33 mouse cellular contexts compared by ENCODE assay signal in the genomic region with DNA sequence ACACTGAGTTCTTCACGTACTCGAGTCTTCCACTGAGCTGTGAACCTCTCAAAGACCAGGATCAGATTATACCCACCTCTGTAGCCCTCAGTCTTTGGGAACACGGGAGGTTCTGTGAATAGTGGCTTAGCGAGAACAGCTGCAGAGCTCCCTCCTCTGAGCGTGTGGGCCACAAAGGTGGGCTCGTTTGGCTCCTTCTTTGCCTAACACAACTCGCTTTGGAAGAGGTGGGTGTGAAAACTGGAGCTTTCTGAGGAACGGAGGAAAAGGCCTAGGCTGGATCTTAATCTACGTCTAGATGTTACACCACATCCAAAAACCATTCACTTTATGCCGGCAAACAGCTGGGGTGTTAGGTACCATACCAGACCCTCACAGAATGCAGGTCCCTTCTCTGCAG. TPM values are rescaled to one million over a fixed set of nuclear protein-coding genes. Genes with fewer than 3 reads are reported as not detected.
DNase-seq lines count a peak whose midpoint lies in the region; ATAC-seq and TF ChIP-seq lines count a peak whose summit lies in the region.
"Had no signal": no experiment of that assay in that cellular context is flagged by ENCODE, and none has a peak within 500 bp of the region (broad histone marks: within the 10 kb centered on the region; RNA-seq: fewer than 3 reads in every experiment).

No protein-coding gene starts in this region.

- TF ChIP-seq CTCF in gastrocnemius, adult 2 months (IDR thresholded peaks at IDR 0.05): no peak

- peak overlapping the region; percentile 98 for H3K9ac ChIP-seq in heart, embryonic 13.5 days
- H3K9ac ChIP-seq: embryonic facial prominence, embryonic 13.5 days; forebrain, embryonic 12.5 days; hindbrain, embryonic 14.5 days; limb, embryonic 15.5 days; midbrain, embryonic 12.5 days had no signal

- peaks cover 31% of the 10 kb centered on the region for H3K36me3 ChIP-seq in heart, embryonic 13.5 days
- H3K36me3 ChIP-seq: embryonic facial prominence, embryonic 13.5 days; forebrain, embryonic 12.5 days; limb, embryonic 15.5 days; midbrain, embryonic 12.5 days had no signal

- no peaks in the 10 kb centered on the region for H3K9me3 ChIP-seq in heart, embryonic 13.5 days
- H3K9me3 ChIP-seq: embryonic facial prominence, embryonic 13.5 days; forebrain, embryonic 12.5 days; limb, embryonic 15.5 days; midbrain, embryonic 12.5 days had no signal

- intact Hi-C loops in gastrocnemius, adult 2 months (cut with DNase I): no loop called here
- intact Hi-C loops in left cerebral cortex, postnatal 36 days (cut with DNase I): no loop called here
- intact Hi-C loops in left cerebral cortex, postnatal 4 days (cut with DNase I): no loop called here

- peak overlapping the region; percentile 79 for H3K4me3 ChIP-seq in gastrocnemius, adult 2 months
- peak overlapping the region; percentile 70 for H3K4me3 ChIP-seq in heart, embryonic 13.5 days
- H3K4me3 ChIP-seq: embryonic facial prominence, embryonic 13.5 days; erythroblast, embryonic 14.5 days; forebrain, embryonic 12.5 days; limb, embryonic 15.5 days; midbrain, embryonic 12.5 days had no signal

- DNase-seq in gastrocnemius, adult 2 months: no peak
- no peak for DNase-seq in gastrocnemius, postnatal 10 days
- no peak for DNase-seq in heart, postnatal 4 days
- peak; percentile 24 to 38 for DNase-seq in left cerebral cortex, postnatal 36 days (ENCODE audit: low spot score in 2 of 2)
- no peak for DNase-seq in left cerebral cortex, postnatal 4 days
- peak; percentile 65 for DNase-seq in brain, adult 2 months (ENCODE audit: low read depth, low spot score)
- DNase-seq in urinary bladder, postnatal 14 days (ENCODE audit: low spot score): no peak
- DNase-seq: adrenal gland, postnatal 14 days; cerebellum, adult 8-10 months; cerebellum, postnatal 36 days; embryo, embryonic 11 days; kidney, adult 8-10 months; kidney, postnatal 10 days; lung, adult 18-20 months; lung, postnatal 10 days; thymus, postnatal 14 days had no signal

- peaks cover 58% of the 10 kb centered on the region for H3K4me1 ChIP-seq in heart, embryonic 13.5 days
- H3K4me1 ChIP-seq: forebrain, embryonic 12.5 days; midbrain, embryonic 12.5 days had no signal

- 45% methylated on average over 10 of the region's 10 CpGs for WGBS in heart, embryonic 13.5 days

- ATAC-seq in heart, embryonic 13.5 days (ENCODE audit: extremely low read depth, insufficient number of reproducible peaks, low FRiP score, low TSS enrichment): no peak
- ATAC-seq: CD4-positive, CD25-positive, alpha-beta regulatory T cell, adult 4 months; inflammation-experienced regulatory T-cells, adult 6 months had no signal

- H3K27ac ChIP-seq in gastrocnemius, adult 2 months: peak overlapping the region; percentile 92
- H3K27ac ChIP-seq in heart, embryonic 13.5 days (replicated peaks): peak overlapping the region; percentile 100
- H3K27ac ChIP-seq: embryonic facial prominence, embryonic 13.5 days; forebrain, embryonic 12.5 days; hindbrain, embryonic 14.5 days; limb, embryonic 15.5 days; midbrain, embryonic 12.5 days had no signal

- peak overlapping the region; percentile 73 for H3K4me2 ChIP-seq in heart, embryonic 13.5 days
- H3K4me2 ChIP-seq: embryonic facial prominence, embryonic 13.5 days; forebrain, embryonic 12.5 days; hindbrain, embryonic 14.5 days; limb, embryonic 15.5 days; midbrain, embryonic 12.5 days had no signal

- no peaks in the 10 kb centered on the region for H3K27me3 ChIP-seq in heart, embryonic 13.5 days (replicated peaks)
- H3K27me3 ChIP-seq: embryonic facial prominence, embryonic 13.5 days; forebrain, embryonic 12.5 days; limb, embryonic 15.5 days; midbrain, embryonic 12.5 days had no signal

RNA-seq across cellular contexts. Expression of gene Popdc2, which starts 3.4 kb away (rescaled TPM):
- 10 to 100 TPM; 55.5 to 61.6 TPM for total RNA-seq in gastrocnemius, adult 2 months (2021)
- total RNA-seq in gastrocnemius, postnatal 10 days (2021): 10 to 100 TPM; 56.0 to 67.3 TPM
- polyA plus RNA-seq in heart, embryonic 13.5 days (2015; fragmentation: Nextera tagmentation; extraction: Ambion mirVana): 298 and 317 TPM in 2 replicates
- 100 to 1,000 TPM; 764 to 831 TPM for total RNA-seq in heart, postnatal 4 days (2021)
- total RNA-seq in left cerebral cortex, postnatal 36 days (2021): under 1 TPM; 0.47 to 0.77 TPM
- total RNA-seq in left cerebral cortex, postnatal 4 days (2021): under 1 TPM; 0.34 to 0.50 TPM
- total RNA-seq: granulocyte monocyte progenitor cell, adult 5-6 weeks had no signal

RNA-seq across cellular contexts. Expression of gene Gm21987, which starts 18.6 kb away (rescaled TPM):
- total RNA-seq in gastrocnemius, adult 2 months (2021): not detected
- not detected for total RNA-seq in gastrocnemius, postnatal 10 days (2021)
- 5.1 and 5.7 TPM in 2 replicates for polyA plus RNA-seq in heart, embryonic 13.5 days (2015; fragmentation: Nextera tagmentation; extraction: Ambion mirVana)
- 1 to 10 TPM; 1.1 to 1.6 TPM for total RNA-seq in heart, postnatal 4 days (2021)
- not detected for total RNA-seq in left cerebral cortex, postnatal 36 days (2021)
- total RNA-seq in left cerebral cortex, postnatal 4 days (2021): not detected
- total RNA-seq: adrenal gland, postnatal 14 days; gastrocnemius, adult 8-10 months; granulocyte monocyte progenitor cell, adult 5-6 weeks; layer of hippocampus, adult 18-20 months; layer of hippocampus, postnatal 14 days; neutrophil, adult 5-6 weeks had no signal
- polyA plus RNA-seq: brain, embryonic 14.5 days; CD4-positive, CD25-positive, alpha-beta regulatory T cell, adult 4 months; embryonic facial prominence, embryonic 13.5 days; forebrain, embryonic 12.5 days; hindbrain, embryonic 14.5 days; inflammation-experienced regulatory T-cells, adult 6 months; midbrain, embryonic 12.5 days; spleen, adult 2 months; testis, adult 2 months had no signal

RNA-seq across cellular contexts. Expression of gene Cox17, which starts 18.6 kb away (rescaled TPM):
- 100 to 1,000 TPM; 138 to 190 TPM for total RNA-seq in gastrocnemius, adult 2 months (2021)
- 100 to 1,000 TPM; 127 to 139 TPM for total RNA-seq in gastrocnemius, postnatal 10 days (2021)
- 237 and 277 TPM in 2 replicates for polyA plus RNA-seq in heart, embryonic 13.5 days (2015; fragmentation: Nextera tagmentation; extraction: Ambion mirVana)
- 100 to 1,000 TPM; 203 to 222 TPM for total RNA-seq in heart, postnatal 4 days (2021)
- 100 to 1,000 TPM; 124 TPM for total RNA-seq in left cerebral cortex, postnatal 36 days (2021)
- 10 to 100 TPM; 35.0 to 42.2 TPM for total RNA-seq in left cerebral cortex, postnatal 4 days (2021)

RNA-seq across cellular contexts. Expression of gene Maats1, which starts 23.4 kb away (rescaled TPM):
- total RNA-seq in gastrocnemius, adult 2 months (2021): not detected
- total RNA-seq in gastrocnemius, postnatal 10 days (2021): under 1 TPM in 1 of 2 experiments, not detected in 1; 0.11 TPM
- 0.16 TPM in 1 of 2 replicates, not detected in the other for polyA plus RNA-seq in heart, embryonic 13.5 days (2015; fragmentation: Nextera tagmentation; extraction: Ambion mirVana)
- total RNA-seq in heart, postnatal 4 days (2021): under 1 TPM in 1 of 2 experiments, not detected in 1; 0.09 TPM
- total RNA-seq in left cerebral cortex, postnatal 36 days (2021): 1 to 10 TPM; 1.2 to 1.5 TPM
- 1 to 10 TPM in 1 of 2 experiments, under 1 TPM in 1; 0.89 to 1.0 TPM for total RNA-seq in left cerebral cortex, postnatal 4 days (2021)
- total RNA-seq: gastrocnemius, adult 8-10 months; granulocyte monocyte progenitor cell, adult 5-6 weeks; neutrophil, adult 5-6 weeks had no signal
- polyA plus RNA-seq: erythroblast, embryonic 14.5 days; limb, embryonic 15.5 days had no signal

Comparison
In these comparisons a context has a peak if more than half of its experiments do, and no peak if none do; other contexts are left out.
1. DNase-seq: peak in left cerebral cortex, postnatal 36 days (2 of 2) and brain, adult 2 months (single experiment); none in gastrocnemius, adult 2 months (single experiment), gastrocnemius, postnatal 10 days (single experiment), heart, postnatal 4 days (single experiment), left cerebral cortex, postnatal 4 days (single experiment) and urinary bladder, postnatal 14 days (single experiment).
2. RNA of gene Popdc2, which starts 3.4 kb away (total RNA-seq): 764 to 831 TPM in heart, postnatal 4 days, 56.0 to 67.3 TPM in gastrocnemius, postnatal 10 days and 55.5 to 61.6 TPM in gastrocnemius, adult 2 months; 0.47 to 0.77 TPM in left cerebral cortex, postnatal 36 days and 0.34 to 0.50 TPM in left cerebral cortex, postnatal 4 days; every median in the first group is over 10 times any median in the second.